Mouse (Mus musculus) G1E (cell line): ENCODE data around the gene Abi2. TPM values are rescaled to one million over a fixed set of nuclear protein-coding genes. Genes with fewer than 3 reads are reported as not detected.
A peak's percentile ranks its signal among the peaks of the same experiment; 100 is the strongest.

ENCODE experiments used
- ATAC-seq: 2 replicates; pipeline ENCODE4 v1.8.0; 2016; ENCODE audit warnings: mild to moderate bottlenecking; ENCODE audit not compliant: insufficient number of reproducible peaks, poor library complexity, low FRiP score, severe bottlenecking; ENCODE audit errors: extremely low read depth
- DNase-seq: peaks from one replicate; pipeline ENCODE4 v3.0.0; 2012; ENCODE audit warnings: low spot score
- H3K27me3 ChIP-seq: 2 replicates; pipeline ENCODE4 v1.6.1; 2012; ENCODE audit warnings: mild to moderate bottlenecking, low read length, inconsistent platforms; ENCODE audit not compliant: insufficient read depth
- H3K36me3 ChIP-seq: replicated peaks from 2 replicates; pipeline ENCODE3; 2012; ENCODE audit warnings: mild to moderate bottlenecking, inconsistent platforms
- H3K4me1 ChIP-seq: 2 replicates; pipeline ENCODE4 v1.6.1; 2012; ENCODE audit warnings: low read depth, low read length, inconsistent platforms, mixed read lengths; ENCODE audit not compliant: insufficient read depth
- H3K4me3 ChIP-seq: 2 replicates; pipeline ENCODE4 v1.5.1; 2012; ENCODE audit warnings: low read depth, mild to moderate bottlenecking, inconsistent platforms, low read length, moderate library complexity, mixed read lengths
- H3K9me3 ChIP-seq: replicated peaks from 2 replicates; pipeline ENCODE4 v1.6.1; 2012; ENCODE audit warnings: inconsistent platforms
- CTCF ChIP-seq: IDR thresholded peaks from 2 replicates; pipeline ENCODE4 v1.5.1; 2012; ENCODE audit warnings: low read depth, low read length, inconsistent platforms, mixed read lengths
- GATA1 ChIP-seq: IDR thresholded peaks from 2 replicates; pipeline ENCODE4 v1.6.1; 2012; ENCODE audit warnings: borderline replicate concordance, low read length, inconsistent platforms, mixed read lengths
- GATA2 ChIP-seq: IDR thresholded peaks from 2 replicates; pipeline ENCODE4 v1.6.1; 2012; ENCODE audit warnings: low read depth, low read length, inconsistent platforms, borderline replicate concordance
- POLR2AphosphoS5 ChIP-seq: IDR thresholded peaks from 2 replicates; pipeline ENCODE4 v1.6.1; 2012; ENCODE audit warnings: low read depth, low read length, inconsistent platforms; ENCODE audit not compliant: insufficient replicate concordance
- TAL1 ChIP-seq: conservative IDR thresholded peaks from 2 replicates; pipeline ENCODE4 v1.6.1; 2012; ENCODE audit warnings: low read depth, low read length, inconsistent platforms, mixed read lengths
- polyA plus RNA-seq: library from polyadenylated mRNA; stranded (reverse); fragments of >175 nt; gene quantifications from 2 replicates; pipeline ENCODE4 v1.2.3, GENCODE M21; 2012
- total RNA-seq, 2 experiments: library from RNA; stranded (forward) in 1 of 2; stranded (reverse) in 1 of 2; fragments of 200-1000 nt in 1 of 2; fragments of >200 nt in 1 of 2; fragmentation: Nextera tagmentation in 1 of 2; gene quantifications; 2 replicates each; pipeline ENCODE4 v1.2.3; 2014 to 2017

The Abi2 gene
- total RNA-seq (2014; fragmentation: Nextera tagmentation) (78.8 and 102 TPM in 2 replicates), total RNA-seq (2017) (26.4 and 34.0 TPM in 2 replicates), polyA plus RNA-seq (32.1 and 44.2 TPM in 2 replicates)

- Histone ChIP-seq H3K9me3 (no peaks in the 10 kb centered on the region), H3K4me3 (peak within 1 kb of the TSS; percentile 95), H3K36me3 (peaks cover 3% of the 10 kb centered on the region), H3K27me3 (no peaks in the 10 kb centered on the region), H3K4me1 (peaks cover 43% of the 10 kb centered on the region)
- DNase-seq (peak; percentile 88), ATAC-seq (peak; percentile 65)
- no peak for TF ChIP-seq CTCF
- TF ChIP-seq POLR2AphosphoS5: no peak
Observed at GRCm38 (mm10) chr1:60409168-60409828, at the start of gene Abi2. Abi2 (plus strand) TSS chr1:60409619.

GRCm38 (mm10) chr1:60361626-60362025 lies 47.8 kb upstream of the Abi2 start:
- H3K9me3 ChIP-seq: no peaks in the 10 kb centered on the region
- peaks cover 6% of the 10 kb centered on the region; the same call in 1 of the 2 replicates for H3K4me1 ChIP-seq
- no peak for TF ChIP-seq GATA2
- no peak for TF ChIP-seq POLR2AphosphoS5
- TF ChIP-seq CTCF: no peak
- TF ChIP-seq GATA1: no peak
- TF ChIP-seq TAL1: no peak
- no peak for ATAC-seq
- no peaks in the 10 kb centered on the region for H3K27me3 ChIP-seq
- no peak for DNase-seq
- peaks cover 72% of the 10 kb centered on the region for H3K36me3 ChIP-seq
- H3K4me3 ChIP-seq: no peak overlapping the region

GRCm38 (mm10) chr1:60376556-60376955 lies 32.9 kb upstream of the Abi2 start:
- Histone ChIP-seq H3K27me3 (no peaks in the 10 kb centered on the region), H3K4me1 (peaks cover 6% of the 10 kb centered on the region), H3K9me3 (no peaks in the 10 kb centered on the region), H3K4me3 (no peak overlapping the region), H3K36me3 (peaks cover 78% of the 10 kb centered on the region)
- ATAC-seq (no peak), DNase-seq (no peak)
- no peak for TF ChIP-seq POLR2AphosphoS5
- TF ChIP-seq TAL1: no peak
- TF ChIP-seq GATA2: no peak
- TF ChIP-seq GATA1: no peak
- TF ChIP-seq CTCF: no peak

- Histone ChIP-seq H3K27me3 (no peaks in the 10 kb centered on the region), H3K4me1 (no peaks in the 10 kb centered on the region), H3K4me3 (no peak overlapping the region), H3K36me3 (peaks cover 64% of the 10 kb centered on the region), H3K9me3 (no peaks in the 10 kb centered on the region)
- no peak for TF ChIP-seq CTCF
- no peak for TF ChIP-seq GATA2
- TF ChIP-seq GATA1: no peak
- TF ChIP-seq TAL1: no peak
- no peak for TF ChIP-seq POLR2AphosphoS5
- ATAC-seq (no peak), DNase-seq (no peak)
Observed at GRCm38 (mm10) chr1:60381910-60382309, 27.5 kb upstream of the Abi2 start.

GRCm38 (mm10) chr1:60404848-60405247 lies 4.6 kb upstream of the Abi2 start:
- Histone ChIP-seq H3K36me3 (no peaks in the 10 kb centered on the region), H3K4me3 (no peak overlapping the region), H3K27me3 (no peaks in the 10 kb centered on the region), H3K4me1 (peaks cover 17% of the 10 kb centered on the region), H3K9me3 (no peaks in the 10 kb centered on the region)
- no peak for DNase-seq
- no peak for TF ChIP-seq CTCF
- no peak for ATAC-seq

- Histone ChIP-seq H3K36me3 (peaks cover 1% of the 10 kb centered on the region), H3K4me3 (peak overlapping the region; percentile 95), H3K9me3 (no peaks in the 10 kb centered on the region), H3K4me1 (peaks cover 38% of the 10 kb centered on the region), H3K27me3 (no peaks in the 10 kb centered on the region)
- ATAC-seq: no peak
- no peak for TF ChIP-seq TAL1
- no peak for TF ChIP-seq GATA2
- TF ChIP-seq GATA1: no peak
- no peak for TF ChIP-seq CTCF
- no peak for TF ChIP-seq POLR2AphosphoS5
- DNase-seq: no peak
Observed at GRCm38 (mm10) chr1:60408501-60409167, 785 bp upstream of the Abi2 start.
